Mouse (Mus musculus): Measurements from ENCODE around the gene Tmprss7. TPM values are rescaled to one million over a fixed set of nuclear protein-coding genes. Genes with fewer than 3 reads are reported as not detected.

The Tmprss7 gene
- polyA plus RNA-seq (2017; shearing (Covaris generic)): not detected

DNA sequence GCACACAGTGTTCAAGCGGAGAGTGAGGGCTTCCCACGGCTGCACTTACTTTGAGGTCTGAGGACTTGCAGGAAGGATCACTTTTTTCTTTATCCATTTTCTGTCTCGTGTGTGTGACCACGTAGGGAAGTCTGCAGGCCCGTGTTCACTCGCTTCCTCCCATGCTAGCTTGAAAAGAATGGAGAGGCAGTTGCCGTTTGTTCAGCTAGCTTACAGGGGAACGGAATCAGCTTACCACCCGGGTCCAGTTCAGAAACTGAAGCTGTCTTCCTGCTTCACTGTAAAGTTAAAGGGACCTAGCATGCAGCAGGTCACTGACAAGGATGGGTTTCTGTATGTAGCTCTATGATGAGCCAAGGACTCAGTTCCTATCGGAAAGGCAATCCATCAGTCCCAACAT is at the start of gene Tmprss7:
Tmprss7 (minus strand) TSS at position 101 of the 400 bp plus-strand sequence.

DNA sequence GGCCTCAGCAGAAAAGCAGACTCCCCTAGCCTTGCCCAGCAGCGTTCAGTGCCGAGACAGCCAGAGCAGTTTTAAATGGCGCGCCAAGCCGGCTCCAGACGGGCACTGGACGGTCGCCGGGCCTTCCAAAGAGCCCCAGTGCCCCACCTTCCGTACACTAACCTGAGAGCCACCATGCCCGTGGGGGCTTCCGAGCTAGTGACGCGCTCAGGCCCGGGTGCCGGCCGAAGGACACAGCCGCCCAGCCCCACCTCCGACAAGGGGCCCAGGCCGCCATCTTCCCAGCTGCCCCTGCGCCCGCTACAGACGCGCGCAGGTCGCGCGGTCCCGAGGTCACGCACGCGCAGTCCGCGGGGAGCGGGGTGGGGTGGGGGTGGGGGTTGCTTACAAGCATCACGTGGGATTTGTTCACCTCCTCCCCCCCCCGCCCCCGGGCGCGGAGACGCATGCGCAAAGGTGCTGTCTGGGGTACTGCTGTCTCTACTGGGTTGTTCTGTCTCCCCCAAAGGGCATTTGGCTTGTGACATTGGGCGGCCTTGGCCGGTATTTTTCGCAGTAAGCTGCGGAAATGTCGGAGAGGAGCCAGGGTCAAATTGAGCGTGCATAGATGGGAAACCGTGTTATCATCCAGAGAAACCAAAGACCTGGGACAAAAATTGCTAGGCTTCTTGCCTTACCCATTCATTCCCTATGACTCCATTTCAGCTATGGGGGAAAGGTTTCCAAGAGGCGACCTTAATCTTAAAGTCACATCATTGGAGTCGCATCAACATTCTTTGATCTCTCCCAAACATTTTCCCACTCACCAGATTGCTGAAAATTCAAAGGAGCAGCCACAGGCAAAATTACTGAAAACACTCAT is 49.4 kb upstream of the Tmprss7 start, which contains the start of gene Abhd10:
Abhd10 (minus strand) TSS at position 341 of the 862 bp plus-strand sequence.

DNA sequence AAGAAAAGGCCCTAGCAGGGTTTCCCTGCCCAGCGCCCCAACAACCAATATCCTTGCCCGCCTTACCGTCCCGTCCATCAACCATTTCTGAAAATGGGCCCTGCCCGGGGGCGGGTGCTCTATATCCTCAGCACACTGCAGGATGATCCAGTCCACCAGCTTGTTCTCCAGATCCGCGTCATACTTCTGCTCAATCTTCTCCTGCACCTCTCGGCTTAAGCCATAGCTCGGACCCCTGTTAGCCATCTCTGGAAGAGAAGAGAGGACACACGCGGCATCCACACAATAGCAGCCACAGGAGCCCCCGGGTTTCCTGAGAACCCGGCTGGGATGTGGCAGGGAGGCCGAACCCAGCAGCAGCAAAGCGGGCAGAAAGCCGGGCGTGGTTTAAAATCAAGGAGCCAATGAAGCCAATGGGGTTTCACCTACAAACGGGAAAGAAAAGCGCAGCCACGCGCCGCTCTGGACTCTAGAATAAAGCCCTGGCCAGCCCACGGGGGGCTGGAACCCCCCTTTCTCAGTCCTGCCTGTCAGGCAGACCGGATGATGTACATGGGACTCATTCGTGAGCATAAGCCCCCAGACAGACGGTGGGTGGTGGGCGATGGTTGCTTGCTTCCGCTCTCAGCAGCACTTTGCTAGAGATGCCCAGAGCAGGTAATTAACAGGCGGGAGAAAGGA is 30.7 kb upstream of the Tmprss7 start, which contains the start of gene Tagln3:
Tagln3 (minus strand) TSS at position 548 of the 681 bp plus-strand sequence.

DNA sequence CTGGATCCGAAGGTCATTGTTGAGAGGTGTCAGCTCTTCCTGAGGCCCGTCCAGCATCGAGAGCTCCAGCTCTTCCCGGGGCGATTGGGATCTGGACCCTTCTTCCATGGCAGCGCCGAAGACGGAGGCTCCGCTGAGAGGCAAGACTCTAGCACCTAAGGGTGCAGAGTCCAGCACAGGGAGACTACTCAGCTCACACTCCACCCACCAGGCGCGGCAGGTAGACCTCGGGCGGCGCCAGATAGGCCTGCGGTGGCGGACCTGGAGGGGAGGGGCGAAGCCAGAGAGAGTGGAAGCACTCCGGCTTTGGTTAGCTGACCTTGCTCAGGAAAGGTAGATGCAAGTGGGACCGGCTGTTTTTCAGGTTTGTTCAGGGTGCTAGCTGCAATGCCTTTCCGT is 39.5 kb downstream of the Tmprss7 start, which contains the start of gene BC016579:
BC016579 (minus strand) TSS at position 135 of the 399 bp plus-strand sequence.

DNA sequence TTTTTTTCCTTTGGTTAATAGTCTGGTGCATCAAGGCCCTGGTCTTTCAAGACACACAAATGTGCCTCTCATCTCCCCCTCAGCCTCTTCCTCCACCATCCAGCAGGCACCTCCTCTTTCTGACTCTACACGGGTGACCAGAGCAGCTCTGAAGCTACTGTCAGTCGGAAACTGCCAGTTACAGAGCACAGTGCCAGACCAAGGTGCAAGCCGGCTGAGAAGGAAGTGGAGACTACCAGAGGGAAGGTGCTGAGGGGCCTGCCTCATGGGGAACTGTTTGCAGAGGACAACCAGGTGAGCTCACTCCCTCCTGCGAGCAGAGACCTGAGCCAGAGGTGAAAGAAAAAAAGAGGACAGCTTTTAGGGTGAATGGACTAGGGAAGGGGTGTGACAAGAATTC is 83.2 kb downstream of the Tmprss7 start, which contains the start of gene Gcsam:
Gcsam (plus strand) TSS at position 114 of the 400 bp plus-strand sequence.

Other genes starting within 250 kb of the Tmprss7 start
- 0.12 TPM for gene Gm609, start 200.7 kb downstream of the Tmprss7 start, polyA plus RNA-seq (2017; shearing (Covaris generic))
- gene Gm17783, start 161.6 kb downstream of the Tmprss7 start, polyA plus RNA-seq (2017; shearing (Covaris generic)): not detected
- not detected for gene Slc9c1, start 158.3 kb downstream of the Tmprss7 start, polyA plus RNA-seq (2017; shearing (Covaris generic))
- gene Gcsam, start 83.3 kb downstream of the Tmprss7 start, polyA plus RNA-seq (2017; shearing (Covaris generic)): not detected
- not detected for gene BC016579, start 39.6 kb downstream of the Tmprss7 start, polyA plus RNA-seq (2017; shearing (Covaris generic))
- 0.23 TPM for gene Tagln3, start 30.9 kb upstream of the Tmprss7 start, polyA plus RNA-seq (2017; shearing (Covaris generic))
- gene Abhd10, start 49.3 kb upstream of the Tmprss7 start, polyA plus RNA-seq (2017; shearing (Covaris generic)): 32.9 TPM

All from inflammation-experienced regulatory T-cells, adult 16 weeks (primary cell).